Mouse (Mus musculus) frontal cortex, postnatal 25 days (tissue): ENCODE measurements around the gene Irf6.

ENCODE experiments used
- DNase-seq, 2 experiments: peaks; one replicate each; pipeline ENCODE4 v3.0.0; 2022; ENCODE audit warnings: low spot score in 2 of 2

Gene Irf6

DNA sequence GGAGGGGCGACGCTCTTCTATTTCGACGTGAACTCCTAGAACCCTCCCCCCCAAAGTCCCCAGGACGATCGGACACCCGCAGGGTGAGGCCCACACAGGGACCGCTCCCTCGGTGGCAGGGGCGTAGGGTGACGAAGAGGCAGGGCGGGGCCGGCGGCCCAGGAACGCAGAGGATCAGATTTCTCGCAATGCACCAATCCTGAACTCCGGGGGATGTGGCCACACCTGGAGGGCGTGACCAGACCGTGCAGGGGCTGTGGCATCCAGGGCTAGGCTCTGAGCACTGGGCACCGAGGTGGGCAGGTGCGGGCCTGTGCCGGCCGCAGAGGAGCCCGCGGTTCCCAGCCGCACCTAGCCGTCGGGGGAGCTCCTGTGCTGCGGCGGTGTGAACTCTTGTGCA lies at the start of gene Irf6:
TSS of gene Irf6 (plus strand) at position 240 of the 400 bp plus-strand sequence.
- no peak for DNase-seq

DNA sequence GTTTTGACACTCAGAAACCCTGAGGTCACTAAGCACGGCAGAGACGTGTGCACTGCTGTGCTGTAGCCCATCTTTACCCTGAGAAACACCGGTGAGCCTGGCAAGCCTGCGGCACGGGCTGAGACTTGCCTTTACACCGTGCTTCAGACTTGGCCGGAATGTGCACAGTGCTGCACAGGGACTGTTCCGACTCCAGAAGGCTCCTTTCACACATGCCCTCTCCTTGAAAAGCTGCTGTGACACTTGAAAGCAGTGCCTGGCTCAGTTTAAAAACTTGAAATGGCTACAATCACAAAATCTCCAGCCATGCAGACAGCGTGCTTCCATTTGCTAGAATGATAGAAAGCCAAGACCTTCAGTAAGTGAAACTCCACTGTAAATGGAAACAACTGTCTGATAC lies 40.8 kb upstream of the Irf6 start:
- DNase-seq = no peak

DNA sequence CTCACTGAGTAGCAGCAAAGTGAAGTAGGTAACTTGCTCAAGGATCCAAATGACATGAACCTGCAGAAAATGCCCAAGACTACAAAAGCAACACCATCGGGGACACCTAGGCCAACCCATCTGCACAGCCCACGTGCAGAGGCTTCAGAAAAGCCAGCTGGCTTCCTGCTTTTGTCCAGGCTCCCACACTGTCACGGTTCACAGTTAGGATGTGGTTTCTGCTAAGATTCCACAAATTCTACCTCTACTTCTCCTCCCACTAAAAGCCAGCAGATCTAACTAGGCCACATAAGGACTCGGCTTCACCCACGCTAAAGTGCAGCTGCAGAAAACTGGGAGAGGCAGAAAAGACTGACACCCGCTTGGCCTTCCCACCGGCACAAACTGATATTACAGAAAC lies 30.1 kb upstream of the Irf6 start:
- DNase-seq = no peak

DNA sequence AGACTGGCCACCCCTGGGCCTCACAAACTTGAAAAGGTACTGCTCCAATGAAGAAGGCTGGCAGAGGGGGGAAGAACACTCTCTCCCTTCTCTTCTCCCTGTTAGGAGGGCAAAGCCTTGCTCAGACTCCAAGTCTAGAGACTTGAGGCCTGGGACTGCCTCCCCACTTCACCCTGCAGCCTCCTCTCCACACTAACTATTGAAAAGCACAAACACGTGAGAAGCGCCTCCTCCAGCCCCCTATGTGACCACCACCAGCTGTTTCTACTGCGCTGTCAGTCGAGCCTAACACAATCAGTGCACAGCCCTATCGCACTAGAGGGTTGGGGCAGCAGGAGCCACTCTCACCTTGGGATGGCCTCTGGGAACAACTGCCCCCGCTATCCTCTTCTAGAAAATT lies 29.6 kb upstream of the Irf6 start:
- no peak for DNase-seq

DNA sequence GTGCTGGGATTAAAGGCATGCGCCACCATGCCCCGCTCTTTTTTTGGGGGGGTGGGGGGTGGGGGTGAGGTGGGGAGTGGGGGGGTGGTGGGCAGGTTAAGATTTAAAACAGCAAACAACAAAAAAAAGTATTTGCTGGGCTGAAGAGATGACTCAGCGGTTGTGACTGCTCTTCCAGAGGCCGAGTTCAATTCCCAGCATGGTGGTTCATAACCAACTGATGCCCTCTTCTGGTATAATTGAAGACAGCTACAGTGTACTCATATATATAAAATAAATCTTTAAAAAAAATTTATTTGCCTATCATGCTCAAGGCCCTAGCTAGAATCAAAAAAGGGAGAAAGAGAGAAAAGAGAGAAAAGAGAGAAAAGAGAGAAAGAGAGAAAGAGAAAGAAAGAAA lies 27.1 kb upstream of the Irf6 start:
- DNase-seq = no peak

DNA sequence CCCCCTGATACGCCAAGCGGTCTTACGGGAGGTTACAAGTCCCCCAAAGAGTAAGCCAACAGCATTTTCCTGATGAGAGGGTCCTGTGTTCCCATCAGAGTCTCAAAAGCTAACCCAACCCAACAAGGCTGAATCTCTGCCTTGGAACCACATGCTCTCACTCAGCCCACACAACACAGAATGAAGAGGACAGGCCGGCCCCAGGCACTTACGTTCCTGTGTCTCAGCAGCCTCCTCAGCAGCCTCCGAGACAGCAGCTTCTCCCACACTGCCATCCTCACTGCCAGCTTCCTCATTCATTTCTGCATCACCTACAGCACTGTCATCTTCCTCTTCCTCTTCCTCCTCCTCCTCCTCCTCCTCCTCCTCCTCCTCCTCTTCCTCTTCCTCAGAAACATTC lies 24.9 kb upstream of the Irf6 start:
- DNase-seq = no peak

DNA sequence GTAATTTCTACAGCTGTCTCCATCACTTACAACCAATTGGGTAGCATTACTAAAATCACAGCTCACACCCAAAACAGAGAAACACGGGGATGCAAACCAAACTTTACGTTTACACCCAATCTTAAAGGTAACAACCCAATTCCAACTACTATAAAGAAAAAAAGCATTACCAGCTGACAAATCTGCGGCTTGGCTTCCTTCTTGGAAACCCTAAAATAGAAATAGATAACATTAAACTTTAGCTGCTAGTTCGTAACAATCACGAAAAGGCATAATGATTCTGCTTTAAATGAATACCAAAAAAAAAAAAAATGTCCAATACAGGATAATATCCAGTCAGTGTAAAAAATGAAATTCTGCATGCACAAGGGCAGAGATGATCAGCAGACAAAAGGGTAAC lies 23.6 kb upstream of the Irf6 start:
- no peak for DNase-seq

DNA sequence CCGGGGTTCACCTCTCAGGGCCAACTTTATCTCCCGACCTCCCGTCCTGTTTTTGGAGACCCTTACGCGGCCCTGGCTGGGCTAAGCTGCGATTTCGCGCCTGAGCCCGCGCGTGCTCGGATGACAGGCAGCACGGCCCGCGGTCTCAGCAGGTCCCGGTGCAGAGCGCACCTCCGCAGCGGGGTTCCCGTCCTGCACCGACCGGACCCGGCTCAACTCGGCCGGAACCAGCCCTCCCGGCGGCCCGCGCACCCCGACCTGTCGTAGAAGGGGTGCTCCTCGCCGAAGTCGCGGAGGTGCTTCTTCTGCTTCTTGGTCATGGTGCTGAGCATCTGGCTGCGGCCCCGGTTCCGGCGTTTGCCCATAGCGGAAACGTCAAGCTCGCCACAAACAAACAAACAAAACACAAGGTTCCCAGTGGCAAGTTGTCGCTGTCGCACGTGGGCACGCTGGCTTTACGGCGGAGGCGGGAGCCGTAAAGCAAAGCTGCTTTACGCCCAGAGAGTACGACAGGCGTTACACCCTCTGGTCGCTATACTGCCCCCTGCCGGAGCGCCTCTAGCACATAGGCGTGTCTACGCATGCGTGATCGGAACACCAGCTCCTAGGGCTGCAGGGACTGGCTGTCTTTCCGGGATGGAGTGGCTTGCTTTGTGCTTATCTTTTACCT lies 23.0 kb upstream of the Irf6 start, which contains the start of gene Diexf:
TSS of gene Diexf (minus strand) at position 487 of the 670 bp plus-strand sequence.
- DNase-seq = peak; percentile 94

DNA sequence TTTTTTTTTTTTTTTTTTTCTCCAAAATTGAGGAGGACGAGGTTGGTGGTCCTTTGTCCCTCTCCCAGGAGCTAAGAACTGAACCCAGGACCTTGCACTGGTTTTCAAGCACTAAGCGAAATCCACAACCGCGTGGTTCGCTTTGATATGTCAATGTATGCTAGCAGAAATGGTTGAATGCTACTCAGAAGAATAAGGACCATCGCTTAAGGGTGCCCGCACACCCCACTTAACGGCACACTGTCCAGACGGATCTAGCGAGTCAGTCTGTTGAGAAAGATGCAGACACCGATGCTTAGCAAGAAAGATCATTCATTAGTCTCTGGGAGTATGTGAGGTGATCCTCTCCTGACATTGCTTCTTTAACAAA lies 22.5 kb upstream of the Irf6 start:
- DNase-seq = no peak

DNA sequence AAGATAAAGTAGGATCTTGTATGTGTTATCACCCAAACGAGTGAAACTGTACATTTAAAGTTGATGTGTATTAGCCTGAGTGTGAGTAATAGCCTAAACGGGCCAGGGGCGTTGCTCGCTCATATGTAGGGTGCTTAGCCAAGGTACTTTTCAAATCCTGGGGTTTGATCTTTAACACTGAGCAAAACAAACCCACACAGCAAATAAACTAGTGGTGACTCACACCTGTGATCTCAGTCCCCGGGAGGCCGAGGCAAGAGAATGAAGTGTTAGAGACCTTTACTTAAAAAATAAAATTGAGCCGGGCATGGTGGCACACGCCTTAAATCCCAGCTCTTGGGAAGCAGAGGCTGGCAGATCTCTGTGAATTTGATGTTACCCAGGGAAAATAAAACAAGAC lies 22.1 kb upstream of the Irf6 start:
- DNase-seq = no peak

DNA sequence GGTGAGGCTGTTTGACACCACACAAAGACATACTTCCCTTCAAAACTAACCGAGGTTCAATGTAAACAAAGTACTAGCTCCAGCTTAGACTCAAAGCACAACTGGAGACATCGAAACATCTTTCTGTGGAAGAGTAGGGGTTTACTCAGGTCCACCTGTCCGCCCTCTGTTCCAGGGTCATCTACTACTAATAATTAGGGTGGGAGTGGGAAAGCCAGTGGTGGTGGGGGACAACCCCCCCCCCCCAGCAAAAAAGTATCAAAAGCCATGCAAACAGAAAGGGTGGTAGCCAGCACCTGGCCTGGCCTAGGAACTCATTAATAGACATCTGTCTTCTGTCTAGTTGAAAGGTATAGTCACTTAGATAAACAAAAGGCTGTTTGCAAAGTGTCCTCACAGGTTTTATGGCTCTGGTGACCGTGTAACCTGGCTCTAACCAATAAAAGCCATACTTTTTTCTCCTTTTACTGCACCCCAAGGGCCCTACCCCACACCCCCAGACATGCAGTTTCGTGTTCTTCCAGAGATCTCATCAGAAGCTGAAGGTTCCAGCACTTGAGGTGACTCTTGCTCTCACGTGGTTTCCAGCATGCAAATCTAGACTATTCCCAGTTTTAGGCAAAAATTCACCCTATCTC lies 21.5 kb upstream of the Irf6 start:
- DNase-seq = no peak

DNA sequence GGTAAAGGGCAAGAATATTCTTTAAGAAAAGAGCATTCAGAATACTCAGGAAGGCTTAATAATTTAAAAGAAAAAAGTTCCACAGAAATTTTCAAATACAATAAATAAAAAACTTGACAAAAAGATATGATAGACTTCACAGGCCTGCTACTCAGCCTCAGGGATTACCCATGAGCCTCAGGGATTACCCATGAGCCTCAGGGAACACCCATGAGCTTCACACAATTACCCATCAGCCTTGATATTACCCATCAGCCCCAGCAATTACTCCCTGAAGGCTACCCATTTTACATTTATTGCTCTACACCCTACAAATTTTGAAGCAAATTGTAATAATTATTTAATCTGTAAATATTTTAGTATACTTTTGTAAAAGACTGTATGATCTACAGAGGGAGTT lies 20.5 kb upstream of the Irf6 start:
- no peak for DNase-seq

DNA sequence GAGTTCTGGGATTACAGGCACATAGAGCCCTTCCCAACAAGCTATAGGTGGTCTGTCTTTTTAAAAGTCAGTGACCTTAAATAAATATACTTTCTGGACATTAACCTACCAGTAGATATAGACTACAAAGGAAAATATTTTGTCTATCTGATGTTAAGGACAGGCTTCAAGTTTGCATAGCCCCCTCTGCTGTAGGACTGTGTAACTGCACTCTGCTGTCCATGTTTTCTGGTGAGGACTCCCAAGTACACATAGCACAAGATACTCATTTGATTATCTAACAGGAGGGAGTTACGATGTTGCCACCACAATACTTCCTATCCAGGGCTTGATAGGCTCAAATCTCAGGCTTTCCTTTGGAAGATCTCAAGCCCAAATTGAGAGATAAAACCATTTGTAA lies 19.2 kb upstream of the Irf6 start:
- no peak for DNase-seq

DNA sequence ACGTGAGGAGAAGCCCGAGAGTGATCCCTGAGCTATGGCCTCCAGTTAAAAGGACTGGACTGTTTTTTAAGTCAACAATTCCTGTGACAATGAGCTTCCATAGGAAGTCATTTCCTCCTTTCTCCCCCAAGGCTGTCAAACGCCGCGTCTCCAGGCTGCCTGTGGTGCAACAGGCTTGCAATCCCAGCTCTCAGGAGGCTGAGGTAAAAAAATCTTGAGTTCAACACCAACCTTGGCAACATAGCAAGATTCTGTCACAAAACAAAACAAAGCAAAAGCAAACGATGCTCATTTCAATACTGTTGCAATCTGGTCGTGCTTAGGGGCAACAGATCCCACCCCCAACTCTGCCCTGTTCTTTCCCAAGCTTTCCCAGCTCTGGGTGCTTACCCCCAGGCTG lies 14.8 kb upstream of the Irf6 start:
- DNase-seq = no peak

DNA sequence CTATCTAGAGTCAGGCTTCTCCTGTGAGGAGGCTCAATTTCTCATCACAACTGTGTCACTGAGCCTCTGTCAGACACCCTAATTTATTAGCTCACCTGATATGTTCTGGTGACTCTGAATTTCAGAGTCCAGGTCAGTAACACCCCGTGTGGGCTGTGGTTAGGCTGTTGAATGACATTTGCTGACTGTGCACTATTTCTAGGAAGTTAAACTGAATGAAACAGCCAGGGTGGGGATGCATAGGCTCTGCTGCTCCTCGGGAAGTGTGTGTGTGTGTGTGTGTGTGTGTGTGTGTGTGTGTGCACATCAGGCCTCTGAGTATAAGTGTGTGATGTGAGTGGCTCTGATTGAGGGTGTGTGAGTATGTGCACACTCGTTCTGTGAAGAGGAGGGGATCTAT lies 14.2 kb upstream of the Irf6 start:
- DNase-seq = no peak

DNA sequence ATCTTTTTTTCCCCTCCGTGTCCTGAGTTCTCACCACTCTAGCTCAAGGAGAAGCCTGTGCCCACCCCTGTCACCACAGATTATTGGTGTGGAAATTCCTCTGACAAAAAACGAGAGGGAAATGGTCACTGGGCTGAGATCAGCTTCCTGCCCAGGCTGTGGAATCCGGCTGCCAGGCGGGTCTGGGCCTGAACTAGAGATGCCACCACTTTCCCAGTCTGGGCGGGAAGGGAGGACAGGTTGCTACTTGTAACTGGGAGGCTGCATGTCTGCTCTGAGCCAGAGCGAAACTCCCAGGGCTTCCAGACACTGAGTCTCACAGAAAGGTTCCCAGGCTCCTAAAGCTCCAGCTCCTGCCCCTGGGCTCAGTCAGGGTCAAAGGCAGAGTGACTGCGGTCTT lies 11.8 kb upstream of the Irf6 start:
- no peak for DNase-seq

DNA sequence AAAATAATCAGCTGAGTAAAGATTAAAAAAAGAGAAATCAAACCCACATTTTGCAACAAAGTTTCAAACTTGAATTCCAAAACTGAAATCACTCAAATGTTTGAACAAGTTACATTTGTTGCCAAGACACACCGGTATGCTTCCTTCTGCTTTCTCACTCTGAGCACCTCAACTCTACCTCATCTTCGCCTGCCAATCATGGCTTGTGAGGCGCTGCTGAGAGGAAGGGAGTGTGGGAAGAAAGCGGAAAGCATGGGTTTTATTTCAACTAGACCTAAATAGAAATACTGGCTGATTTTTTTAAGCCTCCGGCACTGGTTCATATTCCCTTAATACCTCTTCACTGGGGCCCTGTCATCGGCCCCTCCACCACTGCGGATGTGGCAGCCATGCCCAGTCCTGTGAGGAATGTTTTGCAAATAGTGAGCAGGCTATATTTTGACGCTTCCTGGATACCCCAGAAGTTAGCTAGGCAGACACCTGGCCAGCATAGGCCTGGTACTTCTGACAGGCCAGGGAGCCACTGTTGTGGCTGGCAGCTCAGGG lies 10.3 kb upstream of the Irf6 start:
- DNase-seq = no peak

DNA sequence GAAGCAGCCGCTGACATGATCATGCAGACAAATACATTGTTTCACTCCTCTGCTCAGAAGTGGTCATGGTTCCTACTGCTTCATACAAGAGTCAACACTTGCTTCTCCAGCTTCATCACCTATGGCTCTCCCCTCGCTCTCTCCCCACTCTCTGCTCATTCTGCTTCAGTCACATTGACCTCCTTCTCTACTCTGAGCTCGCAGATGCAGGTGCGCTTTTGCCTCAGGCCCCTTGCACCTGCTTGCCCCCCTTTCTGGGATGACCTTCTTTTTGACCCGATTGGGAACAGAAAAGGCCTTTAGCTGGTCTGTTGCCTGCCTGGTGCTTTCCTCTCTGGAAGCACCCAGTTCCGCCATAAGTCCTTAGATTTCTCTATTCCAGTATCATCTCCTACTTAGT lies 8.4 kb upstream of the Irf6 start:
- DNase-seq = no peak

DNA sequence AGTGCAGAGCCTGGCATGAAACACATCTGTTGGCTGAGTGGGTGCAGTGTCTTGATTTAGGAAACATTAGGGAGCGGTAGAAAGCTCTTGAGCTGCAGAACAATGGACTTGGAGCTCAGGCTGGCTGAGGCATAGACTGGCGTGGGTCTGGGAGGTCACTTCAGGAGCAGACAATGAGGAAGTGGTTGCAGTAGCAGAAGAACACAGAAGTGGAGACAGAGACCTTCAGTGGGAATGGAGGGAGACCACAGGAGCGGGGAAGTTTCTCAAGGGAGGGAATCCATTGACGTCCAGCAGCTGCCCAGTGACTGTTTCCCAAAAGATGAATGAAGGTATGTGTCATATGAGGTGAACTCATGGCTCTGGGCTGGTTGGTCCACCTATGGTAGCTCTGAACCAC lies 7.8 kb upstream of the Irf6 start:
- DNase-seq = no peak

DNA sequence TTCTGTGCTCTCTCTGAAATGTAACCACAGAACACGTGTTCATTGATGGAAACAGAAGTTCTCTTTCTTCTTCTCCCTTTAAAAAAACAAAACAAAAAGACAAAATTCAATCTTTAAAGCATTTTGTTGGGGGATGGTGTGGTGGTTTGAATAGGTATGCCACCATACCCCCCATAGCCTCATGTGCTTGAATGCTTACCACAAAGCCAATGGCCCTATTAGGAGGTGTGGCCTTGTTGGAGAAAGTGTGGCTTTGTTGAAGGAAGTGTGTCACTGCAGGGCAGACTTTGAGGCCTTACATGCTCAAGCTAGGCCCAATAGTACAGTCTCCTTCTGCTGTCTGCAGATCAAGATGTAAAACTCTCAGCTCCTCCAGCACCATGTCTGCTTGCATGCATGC lies 6.5 kb upstream of the Irf6 start:
- no peak for DNase-seq

DNA sequence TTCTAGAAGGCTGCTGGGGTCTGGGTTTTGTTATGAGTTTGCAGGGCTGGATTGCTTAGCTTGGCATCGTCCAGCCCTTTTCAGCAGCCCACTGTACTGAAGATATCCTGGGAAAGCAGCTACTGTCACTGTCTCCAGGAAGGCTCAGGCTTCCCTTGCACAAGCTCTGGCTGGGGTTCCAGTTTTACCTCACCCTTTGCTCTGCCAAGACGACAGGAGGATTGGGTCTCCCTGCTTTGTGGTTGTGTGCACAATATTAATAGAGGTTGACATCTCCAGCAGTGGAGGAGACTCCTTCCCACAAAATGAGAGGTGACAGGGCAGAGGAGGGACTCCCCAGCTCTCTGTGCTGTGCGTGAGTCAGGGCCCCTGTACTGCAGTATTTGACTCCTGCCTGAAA lies 3.7 kb upstream of the Irf6 start:
- no peak for DNase-seq

DNA sequence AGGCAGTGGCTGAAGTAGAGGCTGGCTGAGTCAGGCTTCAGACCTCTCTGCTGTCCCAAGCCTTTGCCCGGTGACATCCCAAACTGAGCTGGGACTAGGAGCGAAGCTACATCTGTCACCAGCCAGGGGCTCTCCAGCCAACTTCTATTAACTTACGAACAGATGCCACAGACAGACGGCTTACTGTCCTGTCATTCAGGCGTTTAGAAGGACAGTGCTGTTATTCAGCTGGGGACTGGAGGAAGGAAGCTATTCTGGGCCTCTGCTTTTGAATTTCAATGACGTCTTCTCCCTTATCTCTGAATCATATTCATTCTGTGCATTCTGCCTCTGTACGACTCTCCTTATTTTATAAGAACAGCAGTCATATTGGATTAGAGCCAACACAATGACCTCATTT lies 1.8 kb upstream of the Irf6 start:
- no peak for DNase-seq

DNA sequence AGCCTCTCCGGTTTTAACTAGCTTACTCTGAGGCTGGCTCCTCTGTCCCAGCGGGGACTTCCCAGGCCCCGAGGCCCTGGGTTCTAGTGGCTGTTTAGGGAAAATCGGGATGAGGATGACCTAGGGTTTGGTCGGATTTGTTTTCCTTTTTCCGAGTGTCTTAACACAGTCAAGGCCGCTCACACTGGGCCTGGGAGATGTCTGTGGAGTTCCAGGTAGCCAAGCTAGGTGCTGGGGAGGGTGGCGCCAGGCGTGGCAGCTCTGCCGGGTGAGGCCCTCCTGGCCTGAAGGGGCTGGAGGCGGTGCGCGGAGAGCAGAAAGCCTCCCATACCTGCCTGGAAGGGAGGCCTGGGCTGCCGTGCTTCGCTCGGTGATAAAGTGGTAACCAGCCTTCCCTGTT lies 650 bp downstream of the Irf6 start:
- no peak for DNase-seq
